Mouse (Mus musculus): ENCODE data around the gene Dpf1. TPM values are rescaled to one million over a fixed set of nuclear protein-coding genes. Genes with fewer than 3 reads are reported as not detected.

Dpf1 gene
- polyA plus RNA-seq, 1 experiment from 2014 or later, result 228 TPM

DNA sequence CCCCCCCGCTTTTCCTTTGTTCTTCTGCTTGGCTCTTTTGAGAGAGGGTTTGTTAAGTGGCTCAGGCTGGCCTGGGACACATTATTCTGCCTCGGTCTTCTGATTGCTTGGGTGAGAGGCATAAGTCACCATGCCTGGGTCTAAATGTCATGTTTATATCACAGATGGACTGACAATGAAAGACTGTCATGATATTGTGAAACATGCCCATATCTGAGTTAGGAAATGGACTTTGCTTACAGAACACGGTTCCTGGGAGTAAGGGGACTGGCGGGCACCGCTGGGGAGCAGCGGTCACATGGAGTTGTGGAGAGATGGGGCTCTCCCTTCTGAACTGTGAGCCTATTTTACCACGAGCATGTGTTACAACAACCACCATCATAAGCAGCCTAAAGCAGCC is 30.4 kb downstream of the Dpf1 start:
- no peak overlapping the region for H3K4me3 ChIP-seq (ENCODE audit: low read depth, low read length)
- no peak for ATAC-seq (ENCODE audit: low read depth)
- H3K36me3 ChIP-seq (ENCODE audit: control insufficient read depth, insufficient read depth, low read length), result peaks cover 31% of the 10 kb centered on the region; the same call in 1 of the 2 replicates
- H3K4me1 ChIP-seq (ENCODE audit: control insufficient read depth, insufficient read depth, low read length), result no peaks in the 10 kb centered on the region
- H3K27me3 ChIP-seq (ENCODE audit: control insufficient read depth, insufficient read depth, low read length), result no peaks in the 10 kb centered on the region
- H3K9me3 ChIP-seq (ENCODE audit: control insufficient read depth, low read length), result no peaks in the 10 kb centered on the region
- no peak overlapping the region for H3K4me2 ChIP-seq (ENCODE audit: low read depth, low read length)
- H3K9ac ChIP-seq (replicated peaks; ENCODE audit: low read depth, low read length), result no peak overlapping the region
- WGBS, result 59% methylated on average over 7 of the region's 7 CpGs
- no peak overlapping the region for H3K27ac ChIP-seq (ENCODE audit: low read depth, low read length)

GRCm38 (mm10) chr7:29335276-29335675 is 31.5 kb downstream of the Dpf1 start:
- H3K27ac ChIP-seq (ENCODE audit: low read depth, low read length), result no peak overlapping the region
- H3K9me3 ChIP-seq (ENCODE audit: control insufficient read depth, low read length), result no peaks in the 10 kb centered on the region

DNA sequence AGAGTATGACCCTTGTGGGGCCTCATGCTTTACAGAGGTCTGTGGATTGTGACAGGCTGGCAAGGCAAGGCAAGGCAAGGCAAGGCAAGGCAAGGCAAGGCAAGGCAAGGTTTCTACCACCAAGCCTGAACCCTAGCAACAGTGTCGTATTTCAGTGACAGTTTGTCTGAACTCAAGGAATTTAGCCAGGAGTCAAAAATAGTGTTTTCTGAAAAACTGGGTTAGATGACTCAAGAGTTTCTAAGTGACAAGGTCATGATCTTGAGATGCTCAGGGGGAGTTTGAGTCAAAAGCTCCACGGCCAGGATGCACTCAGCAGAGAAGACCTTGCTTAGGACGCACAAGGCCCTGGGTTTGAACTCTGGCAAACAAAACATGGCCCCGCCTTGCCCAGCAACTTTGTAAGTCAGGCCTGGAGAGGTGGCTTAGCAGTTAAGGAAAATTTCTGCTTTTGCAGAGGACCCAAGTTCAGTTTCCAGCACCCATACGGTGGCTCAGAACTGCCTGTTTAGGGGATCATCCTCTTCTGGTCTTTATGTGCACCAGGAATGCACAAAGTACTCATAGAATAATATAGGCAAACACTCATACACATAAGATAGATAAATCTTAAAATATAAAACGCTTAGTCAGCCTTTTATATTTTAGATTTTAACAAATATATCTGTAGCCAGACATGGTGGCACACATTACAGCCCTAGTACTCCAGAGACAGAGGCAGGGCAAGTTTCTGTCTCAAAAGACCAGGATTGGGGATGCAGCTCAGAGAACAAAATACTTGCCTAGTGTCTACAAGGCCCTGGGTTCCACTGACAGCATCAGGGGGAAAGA is 32.3 kb downstream of the Dpf1 start:
- WGBS, result 87% methylated on average over 6 of the region's 6 CpGs
- Histone ChIP-seq H3K4me2 (ENCODE audit: low read depth, low read length) (no peak overlapping the region), H3K36me3 (ENCODE audit: control insufficient read depth, insufficient read depth, low read length) (peaks cover 16% of the 10 kb centered on the region; the same call in 1 of the 2 replicates), H3K4me1 (ENCODE audit: control insufficient read depth, insufficient read depth, low read length) (no peaks in the 10 kb centered on the region), H3K9me3 (ENCODE audit: control insufficient read depth, low read length) (no peaks in the 10 kb centered on the region), H3K27me3 (ENCODE audit: control insufficient read depth, insufficient read depth, low read length) (no peaks in the 10 kb centered on the region), H3K4me3 (ENCODE audit: low read depth, low read length) (no peak overlapping the region), H3K9ac (replicated peaks; ENCODE audit: low read depth, low read length) (no peak overlapping the region), H3K27ac (ENCODE audit: low read depth, low read length) (no peak overlapping the region)
- no peak for ATAC-seq (ENCODE audit: low read depth)

More at GRCm38 (mm10) chr7:29335276-29335675, 31.5 kb downstream of the Dpf1 start:
- Histone ChIP-seq H3K36me3 (ENCODE audit: control insufficient read depth, insufficient read depth, low read length) (peaks cover 23% of the 10 kb centered on the region; the same call in 1 of the 2 replicates), H3K4me3 (ENCODE audit: low read depth, low read length) (no peak overlapping the region), H3K9ac (replicated peaks; ENCODE audit: low read depth, low read length) (no peak overlapping the region), H3K4me1 (ENCODE audit: control insufficient read depth, insufficient read depth, low read length) (no peaks in the 10 kb centered on the region), H3K4me2 (ENCODE audit: low read depth, low read length) (no peak overlapping the region), H3K27me3 (ENCODE audit: control insufficient read depth, insufficient read depth, low read length) (no peaks in the 10 kb centered on the region)
- no peak for ATAC-seq (ENCODE audit: low read depth)

DNA sequence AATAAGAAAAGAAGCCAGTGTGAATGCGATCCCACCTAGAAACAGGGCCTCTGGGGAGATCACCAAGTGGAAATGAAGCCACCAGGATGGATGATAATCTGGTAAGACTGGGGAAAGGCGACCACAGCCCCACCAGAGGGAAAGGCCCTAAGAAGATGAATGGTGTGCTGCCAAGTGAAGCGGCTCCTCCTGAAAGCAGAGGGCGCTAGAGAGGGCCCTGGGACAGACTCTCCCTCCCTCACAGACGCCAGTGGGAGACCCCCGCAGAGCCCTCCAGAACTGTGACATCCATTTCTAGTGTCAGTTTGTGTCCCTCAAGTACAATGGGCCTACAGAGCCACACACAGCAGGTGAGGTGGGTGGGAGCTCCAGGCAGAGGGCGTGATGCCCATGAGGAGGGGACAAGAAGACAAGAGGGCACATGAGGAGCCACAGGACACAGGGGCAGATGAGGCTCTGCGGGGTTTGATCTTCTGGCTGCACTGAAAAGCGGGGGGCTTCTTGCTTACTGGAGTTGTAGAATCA is 33.1 kb downstream of the Dpf1 start:
- Histone ChIP-seq H3K4me3 (ENCODE audit: low read depth, low read length) (no peak overlapping the region), H3K27me3 (ENCODE audit: control insufficient read depth, insufficient read depth, low read length) (no peaks in the 10 kb centered on the region), H3K36me3 (ENCODE audit: control insufficient read depth, insufficient read depth, low read length) (peaks cover 13% of the 10 kb centered on the region; the same call in 1 of the 2 replicates), H3K27ac (ENCODE audit: low read depth, low read length) (no peak overlapping the region), H3K9ac (replicated peaks; ENCODE audit: low read depth, low read length) (no peak overlapping the region), H3K4me2 (ENCODE audit: low read depth, low read length) (no peak overlapping the region), H3K9me3 (ENCODE audit: control insufficient read depth, low read length) (no peaks in the 10 kb centered on the region), H3K4me1 (ENCODE audit: control insufficient read depth, insufficient read depth, low read length) (peaks cover 2% of the 10 kb centered on the region; the same call in 1 of the 2 replicates)
- no peak for ATAC-seq (ENCODE audit: low read depth)
- WGBS, result 67% methylated on average over 9 of the region's 9 CpGs

- no peak for ATAC-seq (ENCODE audit: low read depth)
- H3K4me2 ChIP-seq (ENCODE audit: low read depth, low read length), result no peak overlapping the region
- no peaks in the 10 kb centered on the region for H3K27me3 ChIP-seq (ENCODE audit: control insufficient read depth, insufficient read depth, low read length)
- no peak overlapping the region for H3K9ac ChIP-seq (replicated peaks; ENCODE audit: low read depth, low read length)
- no peaks in the 10 kb centered on the region for H3K9me3 ChIP-seq (ENCODE audit: control insufficient read depth, low read length)
- H3K27ac ChIP-seq (ENCODE audit: low read depth, low read length), result no peak overlapping the region
- H3K4me3 ChIP-seq (ENCODE audit: low read depth, low read length), result no peak overlapping the region
- H3K36me3 ChIP-seq (ENCODE audit: control insufficient read depth, insufficient read depth, low read length), result peaks cover 13% of the 10 kb centered on the region; the same call in 1 of the 2 replicates
- WGBS, result 91% methylated on average over 2 of the region's 2 CpGs
- peaks cover 9% of the 10 kb centered on the region for H3K4me1 ChIP-seq (ENCODE audit: control insufficient read depth, insufficient read depth, low read length)
Measured at GRCm38 (mm10) chr7:29337766-29338165, 34.0 kb downstream of the Dpf1 start.

DNA sequence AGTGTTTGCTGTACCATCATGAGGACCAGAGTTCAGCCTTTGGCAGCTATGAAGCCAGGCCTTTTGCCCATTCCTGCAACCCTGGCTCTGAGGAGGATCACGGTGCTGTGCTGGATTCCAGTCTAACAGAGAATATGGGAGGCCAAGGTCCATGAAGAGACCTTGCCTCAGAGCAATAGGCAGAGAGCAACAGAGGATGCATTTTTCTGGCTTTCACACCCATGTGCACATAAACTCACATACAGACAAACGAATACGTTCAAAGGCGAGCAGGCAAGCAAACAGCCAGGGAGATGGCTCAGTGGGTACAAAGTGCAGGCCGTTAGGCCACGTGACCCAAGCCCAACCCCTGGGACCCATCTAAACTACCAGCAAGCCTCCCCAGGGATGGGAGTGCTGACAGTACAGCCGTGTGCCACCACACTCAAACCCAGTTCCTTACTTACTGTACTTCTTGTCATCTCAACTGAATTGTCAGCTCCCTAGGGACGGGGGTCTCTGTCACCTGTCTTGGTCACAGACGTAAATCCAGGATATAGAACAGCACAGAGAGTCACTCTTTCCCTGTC is 34.7 kb downstream of the Dpf1 start:
- no peak for ATAC-seq (ENCODE audit: low read depth)
- no peak overlapping the region for H3K9ac ChIP-seq (replicated peaks; ENCODE audit: low read depth, low read length)
- 79% methylated on average over 9 of the region's 9 CpGs for WGBS
- H3K27me3 ChIP-seq (ENCODE audit: control insufficient read depth, insufficient read depth, low read length), result no peaks in the 10 kb centered on the region
- H3K4me2 ChIP-seq (ENCODE audit: low read depth, low read length), result no peak overlapping the region
- H3K36me3 ChIP-seq (ENCODE audit: control insufficient read depth, insufficient read depth, low read length), result peaks cover 13% of the 10 kb centered on the region; the same call in 1 of the 2 replicates
- no peak overlapping the region for H3K4me3 ChIP-seq (ENCODE audit: low read depth, low read length)
- no peaks in the 10 kb centered on the region for H3K9me3 ChIP-seq (ENCODE audit: control insufficient read depth, low read length)
- H3K27ac ChIP-seq (ENCODE audit: low read depth, low read length), result no peak overlapping the region
- H3K4me1 ChIP-seq (ENCODE audit: control insufficient read depth, insufficient read depth, low read length), result peaks cover 9% of the 10 kb centered on the region

GRCm38 (mm10) chr7:29338984-29339679 is 35.4 kb downstream of the Dpf1 start:
- H3K4me2 ChIP-seq (ENCODE audit: low read depth, low read length), result no peak overlapping the region
- no peaks in the 10 kb centered on the region for H3K27me3 ChIP-seq (ENCODE audit: control insufficient read depth, insufficient read depth, low read length)
- H3K9me3 ChIP-seq (ENCODE audit: control insufficient read depth, low read length), result no peaks in the 10 kb centered on the region
- H3K4me1 ChIP-seq (ENCODE audit: control insufficient read depth, insufficient read depth, low read length), result peaks cover 9% of the 10 kb centered on the region
- H3K9ac ChIP-seq (replicated peaks; ENCODE audit: low read depth, low read length), result no peak overlapping the region
- peaks cover 13% of the 10 kb centered on the region; the same call in 1 of the 2 replicates for H3K36me3 ChIP-seq (ENCODE audit: control insufficient read depth, insufficient read depth, low read length)
- no peak overlapping the region for H3K4me3 ChIP-seq (ENCODE audit: low read depth, low read length)
- 80% methylated on average over 14 of the region's 14 CpGs for WGBS
- ATAC-seq (ENCODE audit: low read depth), result no peak
- no peak overlapping the region for H3K27ac ChIP-seq (ENCODE audit: low read depth, low read length)

GRCm38 (mm10) chr7:29340247-29340646 is 36.5 kb downstream of the Dpf1 start:
- Histone ChIP-seq H3K27ac (ENCODE audit: low read depth, low read length) (no peak overlapping the region), H3K4me1 (ENCODE audit: control insufficient read depth, insufficient read depth, low read length) (peaks cover 9% of the 10 kb centered on the region), H3K36me3 (ENCODE audit: control insufficient read depth, insufficient read depth, low read length) (peaks cover 12% of the 10 kb centered on the region; the same call in 1 of the 2 replicates), H3K9ac (replicated peaks; ENCODE audit: low read depth, low read length) (no peak overlapping the region), H3K4me2 (ENCODE audit: low read depth, low read length) (no peak overlapping the region), H3K27me3 (ENCODE audit: control insufficient read depth, insufficient read depth, low read length) (no peaks in the 10 kb centered on the region), H3K9me3 (ENCODE audit: control insufficient read depth, low read length) (no peaks in the 10 kb centered on the region), H3K4me3 (ENCODE audit: low read depth, low read length) (no peak overlapping the region)
- no peak for ATAC-seq (ENCODE audit: low read depth)
- 94% methylated on average over 9 of the region's 9 CpGs for WGBS
